Comparison of ENCODE assay signal across 7 mouse cellular contexts in the genomic region with DNA sequence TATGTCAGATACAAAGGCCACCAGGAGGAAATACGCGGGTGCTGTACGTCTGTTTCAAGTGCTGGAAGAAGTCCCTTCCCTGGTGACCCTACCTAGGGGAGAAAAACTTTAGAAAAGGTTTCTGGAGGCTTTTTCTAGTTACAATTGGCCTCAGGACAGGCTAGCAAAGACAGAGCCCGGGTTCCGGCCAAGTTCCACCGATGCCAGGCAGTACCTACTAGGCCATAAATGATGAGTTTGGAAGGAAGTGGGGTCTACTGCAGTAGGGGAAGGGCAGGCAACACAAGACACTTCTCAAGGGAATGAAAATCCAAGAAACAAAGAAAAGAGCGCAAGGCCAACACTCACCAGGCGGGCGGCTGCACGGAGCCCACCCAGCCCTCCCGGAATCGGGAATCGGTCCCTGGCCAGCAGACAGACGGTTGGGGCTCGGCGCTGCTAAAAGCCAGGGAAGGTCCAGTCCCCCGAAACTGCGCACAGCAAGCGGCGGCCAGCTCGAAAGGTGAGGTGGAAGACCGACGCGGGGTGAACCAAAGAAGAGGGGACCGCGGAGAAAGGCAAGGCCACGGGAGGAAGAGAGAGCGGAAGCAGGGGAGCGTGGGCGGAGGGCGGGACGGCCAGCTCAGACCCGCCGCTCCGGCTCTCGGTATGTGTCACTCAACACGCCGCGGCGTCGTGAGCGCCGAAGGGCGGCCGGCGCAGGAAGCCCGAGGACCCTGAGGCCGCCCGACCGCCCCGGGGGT. TPM values are rescaled to one million over a fixed set of nuclear protein-coding genes. Genes with fewer than 3 reads are reported as not detected.
A peak's percentile ranks its signal among the peaks of the same experiment; 100 is the strongest.
DNase-seq lines count a peak whose midpoint lies in the region; ATAC-seq and TF ChIP-seq lines count a peak whose summit lies in the region.

No protein-coding gene starts in this region.

- H3K4me1 ChIP-seq in embryonic facial prominence, embryonic 13.5 days, result peaks cover 51% of the 10 kb centered on the region
- H3K4me1 ChIP-seq in hindbrain, postnatal 0 days (ENCODE audit: insufficient read depth, low read length), result peaks cover 17% of the 10 kb centered on the region

- peaks cover 50% of the 10 kb centered on the region for H3K36me3 ChIP-seq in embryonic facial prominence, embryonic 13.5 days
- 0 out of 2 replicates have a peak, but pooled peaks cover 4% of the 10 kb centered on the region for H3K36me3 ChIP-seq in hindbrain, postnatal 0 days (ENCODE audit: insufficient read depth, low read length)

- ATAC-seq in embryonic facial prominence, embryonic 13.5 days (ENCODE audit: insufficient number of reproducible peaks, insufficient read depth, low FRiP score, low TSS enrichment, low read depth), result peak; percentile 82
- peak; percentile 79 for ATAC-seq in hindbrain, postnatal 0 days

- peak overlapping the region; percentile 71 for H3K4me2 ChIP-seq in embryonic facial prominence, embryonic 13.5 days
- H3K4me2 ChIP-seq in hindbrain, postnatal 0 days (ENCODE audit: low read depth, low read length), result peak overlapping the region; percentile 67

- peak; percentile 76 for DNase-seq in layer of hippocampus, adult 11-12 months (ENCODE audit: low spot score)
- no peak for DNase-seq in layer of hippocampus, postnatal 10 days (ENCODE audit: low spot score in 2 of 2)
- peak; percentile 70 for DNase-seq in MN1 (ENCODE audit: low spot score)
- no peak for DNase-seq in hindbrain, postnatal 0 days (ENCODE audit: low spot score)
- peak; percentile 69 for DNase-seq in lung, postnatal 14 days
- DNase-seq in spleen, postnatal 36 days (ENCODE audit: low spot score in 2 of 2), result peak; percentile 79 to 80

- peak overlapping the region; percentile 93 for H3K4me3 ChIP-seq in embryonic facial prominence, embryonic 13.5 days
- H3K4me3 ChIP-seq in hindbrain, postnatal 0 days (ENCODE audit: low read length), result peak overlapping the region; percentile 74

- H3K27ac ChIP-seq in embryonic facial prominence, embryonic 13.5 days, result peak overlapping the region; percentile 92
- peak overlapping the region; percentile 90 for H3K27ac ChIP-seq in hindbrain, postnatal 0 days

- peak overlapping the region; percentile 98 for H3K9ac ChIP-seq in embryonic facial prominence, embryonic 13.5 days
- H3K9ac ChIP-seq in hindbrain, postnatal 0 days (replicated peaks; ENCODE audit: low read length), result peak overlapping the region; percentile 85

- 0 out of 2 replicates have a peak, but pooled peaks have one; percentile 6 for TF ChIP-seq CTCF in hindbrain, postnatal 0 days (IDR thresholded peaks at IDR 0.05; ENCODE audit: low read depth)

- H3K27me3 ChIP-seq in embryonic facial prominence, embryonic 13.5 days, result no peaks in the 10 kb centered on the region
- no peaks in the 10 kb centered on the region for H3K27me3 ChIP-seq in hindbrain, postnatal 0 days (ENCODE audit: insufficient read depth, low read length)

- H3K9me3 ChIP-seq in embryonic facial prominence, embryonic 13.5 days, result no peaks in the 10 kb centered on the region
- no peaks in the 10 kb centered on the region for H3K9me3 ChIP-seq in hindbrain, postnatal 0 days (ENCODE audit: low read length)

- under 1% methylated on average over 51 of the region's 51 CpGs for WGBS in embryonic facial prominence, embryonic 13.5 days
- 5% methylated on average over 42 of the region's 51 CpGs for WGBS in hindbrain, postnatal 0 days

RNA-seq across cellular contexts. Expression of gene Cdca4, which starts 0.6 kb away (rescaled TPM):
- total RNA-seq in layer of hippocampus, postnatal 10 days (2021), result 10 to 100 TPM in 1 of 2 experiments, 1 to 10 TPM in 1; 8.8 to 13.0 TPM
- 139 and 147 TPM in 2 replicates for polyA plus RNA-seq in embryonic facial prominence, embryonic 13.5 days (2015; fragmentation: Nextera tagmentation; extraction: Ambion mirVana)
- 27.9 and 28.6 TPM in 2 replicates for total RNA-seq in hindbrain, postnatal 0 days (2014; rRNA removed)
- polyA plus RNA-seq in hindbrain, postnatal 0 days (2015; fragmentation: Nextera tagmentation; extraction: Ambion mirVana), result 23.6 and 25.2 TPM in 2 replicates

RNA-seq across cellular contexts. Expression of gene Clba1, which starts 19.9 kb away (rescaled TPM):
- total RNA-seq in layer of hippocampus, postnatal 10 days (2021), result 10 to 100 TPM; 12.3 to 15.5 TPM
- 8.3 and 9.8 TPM in 2 replicates for polyA plus RNA-seq in embryonic facial prominence, embryonic 13.5 days (2015; fragmentation: Nextera tagmentation; extraction: Ambion mirVana)
- total RNA-seq in hindbrain, postnatal 0 days (2014; rRNA removed), result 16.7 and 16.9 TPM in 2 replicates
- 20.3 and 21.0 TPM in 2 replicates for polyA plus RNA-seq in hindbrain, postnatal 0 days (2015; fragmentation: Nextera tagmentation; extraction: Ambion mirVana)

RNA-seq across cellular contexts. Expression of gene Ahnak2, which starts 26.2 kb away (rescaled TPM):
- total RNA-seq in layer of hippocampus, postnatal 10 days (2021), result 10 to 100 TPM; 11.8 to 17.1 TPM
- polyA plus RNA-seq in embryonic facial prominence, embryonic 13.5 days (2015; fragmentation: Nextera tagmentation; extraction: Ambion mirVana), result 0.95 and 1.2 TPM in 2 replicates
- total RNA-seq in hindbrain, postnatal 0 days (2014; rRNA removed), result 7.7 and 12.1 TPM in 2 replicates
- 3.3 and 3.6 TPM in 2 replicates for polyA plus RNA-seq in hindbrain, postnatal 0 days (2015; fragmentation: Nextera tagmentation; extraction: Ambion mirVana)

RNA-seq across cellular contexts. Expression of gene Gpr132, which starts 39.4 kb away (rescaled TPM):
- total RNA-seq in layer of hippocampus, postnatal 10 days (2021), result not detected
- 0.17 TPM in 1 of 2 replicates, not detected in the other for polyA plus RNA-seq in embryonic facial prominence, embryonic 13.5 days (2015; fragmentation: Nextera tagmentation; extraction: Ambion mirVana)
- 0.10 TPM in 1 of 2 replicates, not detected in the other for total RNA-seq in hindbrain, postnatal 0 days (2014; rRNA removed)
- polyA plus RNA-seq in hindbrain, postnatal 0 days (2015; fragmentation: Nextera tagmentation; extraction: Ambion mirVana), result 0.05 TPM in 1 of 2 replicates, not detected in the other

Comparison
In these comparisons a context has a peak if more than half of its experiments do, and no peak if none do; other contexts are left out.
1. DNase-seq: peak in layer of hippocampus, adult 11-12 months (single experiment), MN1 (single experiment), lung, postnatal 14 days (single experiment) and spleen, postnatal 36 days (2 of 2); none in layer of hippocampus, postnatal 10 days (0 of 2) and hindbrain, postnatal 0 days (single experiment).